Mouse (Mus musculus): ENCODE measurements around the gene Pnn.

DNA sequence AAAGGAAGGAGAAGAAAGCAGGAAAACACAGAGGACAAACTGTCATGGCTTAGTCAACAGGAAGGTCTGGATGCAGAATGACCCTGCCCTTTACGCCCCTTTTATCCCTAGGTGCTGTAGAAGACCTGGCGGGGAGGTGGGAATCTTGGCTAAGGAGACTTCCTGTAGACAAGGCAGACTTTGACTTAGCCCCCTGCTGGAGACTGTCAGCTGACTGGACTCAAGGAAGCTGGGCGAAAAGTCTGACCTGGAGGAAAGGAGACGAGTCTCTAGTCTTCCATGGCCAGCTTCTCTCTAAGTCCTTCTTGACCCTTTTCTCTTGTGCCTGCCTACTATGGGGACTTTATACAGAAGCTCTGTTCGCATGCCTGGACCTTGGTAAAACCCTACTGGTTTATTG, 17.8 kb downstream of the Pnn start:
- TF ChIP-seq CTCF (IDR thresholded peaks at IDR 0.05 in 2 of 3, conservative IDR thresholded peaks at IDR 0.05 in 1 of 3; ENCODE audit: control insufficient read depth in 1 of 3, insufficient read depth in 1 of 3, low read depth in 2 of 3, low read length in 3 of 3, poor library complexity in 1 of 3, severe bottlenecking in 1 of 3) (no peak), GATA1 (IDR thresholded peaks at IDR 0.05; ENCODE audit: low read depth, low read length) (no peak), TCF12 (IDR thresholded peaks at IDR 0.05; ENCODE audit: low read depth, low read length) (no peak), TAL1 (IDR thresholded peaks at IDR 0.05; ENCODE audit: low read length) (no peak), ZKSCAN1 (IDR thresholded peaks at IDR 0.05; ENCODE audit: low read depth, low read length) (no peak), MAFK (IDR thresholded peaks at IDR 0.05; ENCODE audit: borderline replicate concordance, low read depth, low read length) (no peak)

Data from MEL (cell line).